Mouse (Mus musculus) myocyte (in vitro differentiated cells): ENCODE measurements at regions not wholly inside any gene's neighbourhood (a gene's known extent, or its start where the extent isn't known, plus 50 kb on each side); places are given as distances from the start of the nearest gene placed in this dataset.

Source experiments
- CEBPB ChIP-seq: IDR thresholded peaks from 2 replicates; pipeline ENCODE4 v1.6.1; 2011; ENCODE audit warnings: mild to moderate bottlenecking, moderate library complexity; ENCODE audit not compliant: poor library complexity, insufficient read depth, severe bottlenecking
- MAX ChIP-seq: IDR thresholded peaks from one replicate; pipeline ENCODE4 v1.6.1; 2011; ENCODE audit warnings: low read depth, mild to moderate bottlenecking, control low read depth
- MYOD1 ChIP-seq, 3 experiments: IDR thresholded peaks; one replicate each; pipeline ENCODE4 v1.6.1; 2011; ENCODE audit warnings: control low read depth in 2 of 3, low read depth in 2 of 3, mild to moderate bottlenecking in 2 of 3, moderate library complexity in 1 of 3; ENCODE audit not compliant: insufficient read length in 2 of 3, control insufficient read depth in 1 of 3
- POLR2A ChIP-seq: IDR thresholded peaks from one replicate; pipeline ENCODE4 v1.6.1; 2011; ENCODE audit warnings: low read depth, mild to moderate bottlenecking, control low read depth, moderate library complexity; ENCODE audit not compliant: insufficient read length
- POLR2AphosphoS2 ChIP-seq: IDR thresholded peaks from one replicate; pipeline ENCODE4 v1.6.1; 2011; ENCODE audit warnings: low read depth, control low read depth; ENCODE audit not compliant: insufficient read length
- TCF12 ChIP-seq: IDR thresholded peaks from one replicate; pipeline ENCODE4 v1.6.1; 2011; ENCODE audit warnings: mild to moderate bottlenecking, control low read depth; ENCODE audit not compliant: poor library complexity, insufficient read depth, severe bottlenecking
- USF1 ChIP-seq: IDR thresholded peaks from one replicate; pipeline ENCODE4 v1.6.1; 2011; ENCODE audit warnings: low read depth, mild to moderate bottlenecking, control low read depth, moderate library complexity

- TF ChIP-seq MYOD1 (IDR thresholded peaks at IDR 0.05; ENCODE audit: control insufficient read depth in 1 of 3, insufficient read length in 2 of 3, low read depth in 2 of 3) (no peak), TCF12 (no peak), POLR2A (no peak), USF1 (no peak), POLR2AphosphoS2 (no peak), CEBPB (no peak), MAX (no peak)
Measured at GRCm38 (mm10) chr1:121096551-121097550, 235.5 kb downstream of the Insig2 start.
